Mouse (Mus musculus): Measurements from ENCODE around the gene Rpl18. TPM values are rescaled to one million over a fixed set of nuclear protein-coding genes. Genes with fewer than 3 reads are reported as not detected.

The Rpl18 gene
- polyA plus RNA-seq, 1 experiment from 2014 or later: 926 TPM

DNA sequence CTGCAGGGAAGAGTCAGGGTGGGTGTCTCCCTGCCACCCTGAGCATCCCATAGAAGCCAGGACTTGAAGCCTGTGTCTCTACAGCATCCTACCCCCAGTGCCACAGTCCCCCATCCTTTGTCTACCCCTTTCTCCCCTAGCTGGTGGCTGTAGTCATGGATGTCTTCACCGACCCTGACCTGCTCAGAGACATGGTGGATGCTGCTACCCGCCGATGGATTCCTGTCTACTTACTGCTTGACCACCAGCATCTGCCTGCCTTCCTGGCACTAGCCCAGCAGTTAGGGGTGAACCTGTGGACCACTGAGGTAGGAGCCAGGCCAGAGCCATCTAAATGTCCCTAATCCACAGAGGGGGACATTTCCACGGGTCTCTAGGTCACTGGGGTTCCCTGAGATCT, 8.0 kb downstream of the Rpl18 start:
- Histone ChIP-seq H3K4me1 (peaks cover 18% of the 10 kb centered on the region), H3K4me2 (replicated peaks) (no peak overlapping the region), H3K27me3 (no peaks in the 10 kb centered on the region), H3K27ac (no peak overlapping the region), H3K4me3 (no peak overlapping the region), H3K36me3 (peaks cover 82% of the 10 kb centered on the region), H3K9ac (no peak overlapping the region), H3K9me3 (no peaks in the 10 kb centered on the region)
- no peak for ATAC-seq (ENCODE audit: insufficient number of reproducible peaks, insufficient read depth, low FRiP score, low TSS enrichment)
- 92% methylated on average over 4 of the region's 4 CpGs for WGBS

DNA sequence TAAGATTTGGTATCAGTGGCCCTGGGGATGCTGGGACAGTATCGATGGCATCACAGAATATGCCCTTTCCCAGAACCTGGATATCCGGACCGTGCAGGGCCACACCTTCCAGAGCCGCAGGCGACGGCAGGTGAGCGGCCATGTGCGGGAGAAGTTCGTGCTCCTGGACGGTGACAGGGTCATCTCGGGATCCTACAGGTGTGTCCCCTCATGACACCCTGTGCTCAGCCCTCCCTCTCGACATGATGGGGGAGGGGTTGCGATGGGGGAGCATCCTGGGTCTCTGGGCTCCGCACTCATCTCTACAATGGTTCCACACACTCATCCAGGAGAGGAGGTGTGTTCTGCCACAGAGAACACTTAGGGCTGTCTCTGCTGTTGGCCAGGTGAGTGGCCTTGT, 8.5 kb downstream of the Rpl18 start:
- Histone ChIP-seq H3K36me3 (peaks cover 83% of the 10 kb centered on the region), H3K9me3 (no peaks in the 10 kb centered on the region), H3K27me3 (no peaks in the 10 kb centered on the region), H3K4me3 (no peak overlapping the region), H3K27ac (no peak overlapping the region), H3K4me1 (peaks cover 17% of the 10 kb centered on the region), H3K4me2 (replicated peaks) (no peak overlapping the region), H3K9ac (no peak overlapping the region)
- WGBS: 91% methylated on average over 14 of the region's 14 CpGs
- ATAC-seq (ENCODE audit: insufficient number of reproducible peaks, insufficient read depth, low FRiP score, low TSS enrichment): no peak

DNA sequence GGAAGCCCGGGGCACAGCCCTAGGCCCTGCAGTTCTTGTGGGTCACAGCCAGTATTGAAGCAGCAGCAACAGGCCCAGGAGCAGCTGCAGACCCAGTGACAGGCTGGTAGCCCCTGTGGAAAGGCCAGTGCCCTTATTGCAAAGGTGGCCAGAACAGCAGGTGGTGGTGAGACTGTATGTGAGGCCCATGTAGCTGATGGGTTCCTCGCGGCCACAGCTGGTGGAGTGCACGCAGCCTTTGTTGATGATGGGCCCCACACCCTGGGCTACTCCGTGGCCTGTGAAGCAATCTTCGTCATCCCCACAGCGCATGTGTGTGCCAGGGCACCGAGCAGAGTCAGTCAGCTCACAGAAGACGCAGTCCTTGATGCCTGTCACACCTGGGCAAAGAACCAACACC, 9.9 kb downstream of the Rpl18 start:
- no peak overlapping the region for H3K4me2 ChIP-seq (replicated peaks)
- ATAC-seq (ENCODE audit: insufficient number of reproducible peaks, insufficient read depth, low FRiP score, low TSS enrichment): no peak
- no peak overlapping the region for H3K27ac ChIP-seq
- H3K27me3 ChIP-seq: no peaks in the 10 kb centered on the region
- H3K9ac ChIP-seq: no peak overlapping the region
- no peak overlapping the region for H3K4me3 ChIP-seq
- H3K9me3 ChIP-seq: no peaks in the 10 kb centered on the region
- H3K4me1 ChIP-seq: peaks cover 4% of the 10 kb centered on the region; the same call in 1 of the 2 replicates
- WGBS: 91% methylated on average over 9 of the region's 9 CpGs
- H3K36me3 ChIP-seq: peaks cover 75% of the 10 kb centered on the region

DNA sequence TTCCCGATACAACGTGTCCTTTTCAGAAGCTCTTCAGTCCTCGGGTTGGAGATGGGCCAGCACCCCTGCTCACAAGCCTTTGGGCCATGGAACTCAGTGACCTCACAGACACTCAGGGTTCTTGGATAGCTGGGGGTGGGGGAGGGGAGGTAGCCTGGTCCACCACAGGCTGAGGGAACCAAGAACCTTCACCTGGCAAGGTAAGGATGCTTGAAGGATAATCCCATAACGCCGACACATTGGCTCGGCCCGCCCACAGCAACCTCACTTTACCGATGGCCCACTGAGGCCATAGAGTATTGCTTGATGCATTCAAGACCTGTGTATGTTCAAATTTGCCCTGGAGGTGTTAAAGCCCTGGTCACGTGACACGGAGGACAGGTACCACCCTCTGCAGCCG, 10.5 kb downstream of the Rpl18 start, which contains the start of gene Spaca4:
Gene Spaca4 (minus strand): TSS at position 101 of the 400 bp plus-strand sequence.
- Histone ChIP-seq H3K4me3 (no peak within 1 kb of the TSS), H3K9ac (no peak within 1 kb of the TSS), H3K4me1 (peaks cover 6% of the 10 kb centered on the region; the same call in 1 of the 2 replicates), H3K27ac (no peak within 1 kb of the TSS), H3K36me3 (peaks cover 69% of the 10 kb centered on the region), H3K27me3 (no peaks in the 10 kb centered on the region), H3K9me3 (no peaks in the 10 kb centered on the region), H3K4me2 (replicated peaks) (no peak within 1 kb of the TSS)
- 86% methylated on average over 11 of the region's 11 CpGs for WGBS
- ATAC-seq (ENCODE audit: insufficient number of reproducible peaks, insufficient read depth, low FRiP score, low TSS enrichment): no peak

DNA sequence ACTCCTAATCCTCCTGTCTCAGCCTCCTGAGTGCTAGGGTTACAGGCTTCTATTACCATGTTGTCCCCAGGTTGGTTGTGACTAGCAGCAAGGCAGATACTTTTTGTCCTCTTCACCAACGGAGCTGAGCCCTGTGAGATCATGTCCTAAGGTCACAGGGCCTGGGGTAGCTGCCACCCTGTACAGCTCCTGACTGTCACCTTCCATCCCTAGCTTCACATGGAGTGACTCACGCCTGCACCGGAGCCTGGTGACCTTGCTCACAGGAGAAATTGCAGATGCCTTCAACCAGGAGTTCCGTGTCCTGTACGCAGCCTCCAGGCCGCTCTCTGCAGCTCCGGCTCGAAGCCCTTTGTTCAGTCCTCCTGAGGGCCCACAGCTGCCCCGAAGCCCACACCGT, 11.2 kb downstream of the Rpl18 start:
- Histone ChIP-seq H3K27me3 (no peaks in the 10 kb centered on the region), H3K36me3 (peaks cover 62% of the 10 kb centered on the region), H3K27ac (no peak overlapping the region), H3K9ac (no peak overlapping the region), H3K4me2 (replicated peaks) (no peak overlapping the region), H3K4me1 (peaks cover 6% of the 10 kb centered on the region; the same call in 1 of the 2 replicates), H3K9me3 (no peaks in the 10 kb centered on the region), H3K4me3 (no peak overlapping the region)
- ATAC-seq (ENCODE audit: insufficient number of reproducible peaks, insufficient read depth, low FRiP score, low TSS enrichment): no peak
- 91% methylated on average over 10 of the region's 10 CpGs for WGBS

DNA sequence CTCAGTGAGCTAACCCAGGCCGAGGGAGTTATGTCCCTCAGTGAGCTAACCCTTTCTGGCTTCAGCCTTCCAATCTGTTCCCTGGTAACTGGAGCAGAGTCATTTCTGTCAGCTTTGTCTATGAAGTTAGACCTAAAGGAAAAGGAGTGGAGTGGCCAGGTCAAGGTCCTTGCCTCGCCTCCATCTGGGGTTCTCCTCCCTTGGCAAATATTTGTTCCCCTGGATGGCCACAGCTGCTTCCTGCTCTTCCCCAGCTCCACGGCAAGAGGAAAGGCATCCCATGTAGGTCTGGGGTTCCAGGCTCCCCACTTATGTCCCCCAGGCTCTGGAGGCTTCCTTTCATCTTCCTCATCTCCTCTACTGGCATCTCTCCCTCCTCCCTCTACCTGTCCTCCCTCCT, 12.4 kb downstream of the Rpl18 start:
- H3K4me2 ChIP-seq (replicated peaks): no peak overlapping the region
- H3K27me3 ChIP-seq: no peaks in the 10 kb centered on the region
- 84% methylated on average over 3 of the region's 3 CpGs for WGBS
- no peak for ATAC-seq (ENCODE audit: insufficient number of reproducible peaks, insufficient read depth, low FRiP score, low TSS enrichment)
- no peak overlapping the region for H3K27ac ChIP-seq
- no peak overlapping the region for H3K4me3 ChIP-seq
- no peaks in the 10 kb centered on the region for H3K9me3 ChIP-seq
- peaks cover 6% of the 10 kb centered on the region; the same call in 1 of the 2 replicates for H3K4me1 ChIP-seq
- H3K36me3 ChIP-seq: peaks cover 50% of the 10 kb centered on the region
- H3K9ac ChIP-seq: no peak overlapping the region

DNA sequence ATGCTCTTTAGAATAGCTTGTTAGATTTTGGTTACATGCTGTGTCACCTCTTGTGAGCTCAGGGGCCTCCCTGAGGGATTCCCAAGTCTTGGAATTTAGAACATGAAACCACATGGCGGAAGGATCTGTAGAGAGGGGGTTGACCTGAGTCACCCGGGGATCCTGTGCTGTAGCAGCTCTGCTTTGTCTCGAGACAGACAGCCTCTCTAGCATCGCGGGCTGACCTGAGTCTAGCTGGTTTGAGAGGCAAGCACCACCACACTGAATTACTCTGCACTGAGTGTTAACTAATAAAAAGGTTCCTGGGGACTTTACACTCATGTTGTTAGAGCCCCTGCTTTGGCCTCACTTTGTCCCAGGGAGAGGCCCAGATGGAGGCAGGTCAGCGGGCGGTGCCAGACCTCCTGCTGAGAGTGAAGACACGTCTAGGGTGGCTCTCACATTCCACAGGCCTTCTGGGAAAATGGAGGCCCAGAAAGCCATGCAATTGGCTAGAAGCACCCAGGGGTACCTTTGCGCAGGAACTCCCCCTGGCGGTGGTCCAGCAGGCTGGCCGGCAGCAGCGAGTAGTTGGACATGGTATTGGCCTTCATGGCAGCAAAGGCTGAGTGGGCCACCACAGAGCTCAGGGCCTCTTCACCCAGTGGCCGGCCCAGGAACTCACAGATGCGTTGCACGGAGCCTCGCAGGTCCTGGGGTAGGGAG, 15.6 kb downstream of the Rpl18 start:
- H3K9ac ChIP-seq: no peak overlapping the region
- ATAC-seq (ENCODE audit: insufficient number of reproducible peaks, insufficient read depth, low FRiP score, low TSS enrichment): no peak
- H3K36me3 ChIP-seq: peaks cover 20% of the 10 kb centered on the region
- no peaks in the 10 kb centered on the region for H3K27me3 ChIP-seq
- no peak overlapping the region for H3K4me2 ChIP-seq (replicated peaks)
- no peak overlapping the region for H3K27ac ChIP-seq
- H3K9me3 ChIP-seq: no peaks in the 10 kb centered on the region
- WGBS: 15% methylated on average over 16 of the region's 16 CpGs
- peaks cover 6% of the 10 kb centered on the region; the same call in 1 of the 2 replicates for H3K4me1 ChIP-seq
- H3K4me3 ChIP-seq: no peak overlapping the region

DNA sequence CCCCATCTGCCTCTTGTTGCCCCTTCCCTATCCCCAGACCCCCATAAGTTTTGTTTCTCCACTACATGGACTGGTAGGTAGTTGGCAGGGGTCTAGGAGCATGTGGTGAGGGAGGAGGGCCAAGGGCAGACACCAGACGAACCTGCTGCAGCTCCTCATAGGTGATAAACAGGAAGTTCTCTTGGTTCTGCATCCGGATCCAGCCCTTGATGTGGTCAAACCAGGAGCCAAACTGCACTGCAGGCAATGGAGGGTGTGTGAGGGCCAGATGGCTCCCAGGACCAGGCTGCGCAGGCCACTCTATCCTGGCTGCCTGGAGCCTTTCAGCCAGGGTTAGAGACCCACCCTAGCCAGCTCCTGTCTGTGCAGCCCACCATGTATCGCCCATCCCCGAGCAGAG, 18.2 kb downstream of the Rpl18 start:
- H3K4me3 ChIP-seq: no peak overlapping the region
- no peak overlapping the region for H3K4me2 ChIP-seq (replicated peaks)
- no peaks in the 10 kb centered on the region for H3K9me3 ChIP-seq
- no peaks in the 10 kb centered on the region for H3K27me3 ChIP-seq
- H3K27ac ChIP-seq: no peak overlapping the region
- H3K4me1 ChIP-seq: peaks cover 6% of the 10 kb centered on the region; the same call in 1 of the 2 replicates
- H3K36me3 ChIP-seq: peaks cover 4% of the 10 kb centered on the region
- WGBS: 84% methylated on average over 5 of the region's 5 CpGs
- no peak for ATAC-seq (ENCODE audit: insufficient number of reproducible peaks, insufficient read depth, low FRiP score, low TSS enrichment)
- no peak overlapping the region for H3K9ac ChIP-seq

DNA sequence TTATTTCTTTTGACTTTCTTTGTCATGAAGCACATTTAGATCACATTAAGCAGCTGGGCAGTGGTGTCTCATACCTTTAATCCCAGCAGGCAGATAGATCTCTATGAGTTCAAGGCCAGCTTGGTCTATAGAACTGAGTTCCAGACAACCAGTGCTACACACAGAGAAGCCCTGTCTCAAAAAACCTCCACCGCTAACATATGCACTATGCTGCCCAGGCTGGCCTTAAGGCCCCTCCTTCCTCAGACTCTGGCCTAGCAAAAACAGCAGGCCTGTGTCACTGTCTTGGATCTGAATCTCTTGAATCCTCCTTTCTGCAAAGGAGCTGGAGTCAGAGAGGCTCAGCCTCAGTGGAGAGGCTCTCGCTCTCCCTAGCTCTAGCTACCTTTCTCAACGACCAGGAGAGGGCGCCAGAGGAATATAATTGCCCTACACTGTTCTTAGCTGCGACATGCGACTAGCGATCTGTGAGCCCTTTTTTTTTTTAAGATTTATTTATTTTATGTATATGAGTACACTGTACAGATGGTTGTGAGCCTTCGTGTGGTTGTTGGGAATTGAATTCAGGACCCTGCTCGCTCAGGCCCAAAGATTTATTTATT, 24.0 kb downstream of the Rpl18 start:
- 8% methylated on average over 9 of the region's 9 CpGs for WGBS

DNA sequence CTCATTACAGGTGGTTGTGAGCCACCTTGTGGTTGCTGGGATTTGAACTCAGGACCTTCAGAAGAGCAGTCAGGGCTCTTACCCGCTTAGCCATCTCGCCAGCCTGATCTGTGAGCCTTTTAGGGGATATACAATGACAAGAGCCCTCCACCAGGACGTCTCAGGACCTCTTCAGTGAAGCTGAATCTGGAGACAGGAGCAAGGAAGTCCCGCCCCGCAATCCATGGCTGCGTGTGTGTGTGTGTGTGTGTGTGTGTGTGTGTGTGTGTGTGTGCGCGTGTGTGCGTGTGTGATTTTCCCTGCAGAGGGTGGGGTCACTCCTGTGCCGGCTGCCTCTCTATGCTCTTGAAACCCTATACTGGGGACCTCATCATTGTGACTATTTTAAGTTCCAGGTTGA, 24.6 kb downstream of the Rpl18 start:
- Histone ChIP-seq H3K27ac (no peak overlapping the region), H3K36me3 (no peaks in the 10 kb centered on the region), H3K9ac (no peak overlapping the region), H3K4me2 (replicated peaks) (no peak overlapping the region), H3K4me1 (no peaks in the 10 kb centered on the region), H3K9me3 (no peaks in the 10 kb centered on the region), H3K4me3 (no peak overlapping the region), H3K27me3 (no peaks in the 10 kb centered on the region)
- no peak for ATAC-seq (ENCODE audit: insufficient number of reproducible peaks, insufficient read depth, low FRiP score, low TSS enrichment)
- 56% methylated on average over 10 of the region's 10 CpGs for WGBS

More for the DNA sequence above, 24.0 kb downstream of the Rpl18 start:
- no peak overlapping the region for H3K4me2 ChIP-seq (replicated peaks)
- H3K9me3 ChIP-seq: no peaks in the 10 kb centered on the region
- H3K4me1 ChIP-seq: no peaks in the 10 kb centered on the region
- H3K27ac ChIP-seq: no peak overlapping the region
- no peak overlapping the region for H3K9ac ChIP-seq
- ATAC-seq (ENCODE audit: insufficient number of reproducible peaks, insufficient read depth, low FRiP score, low TSS enrichment): peak; percentile 73
- no peak overlapping the region for H3K4me3 ChIP-seq
- H3K36me3 ChIP-seq: no peaks in the 10 kb centered on the region
- H3K27me3 ChIP-seq: no peaks in the 10 kb centered on the region

DNA sequence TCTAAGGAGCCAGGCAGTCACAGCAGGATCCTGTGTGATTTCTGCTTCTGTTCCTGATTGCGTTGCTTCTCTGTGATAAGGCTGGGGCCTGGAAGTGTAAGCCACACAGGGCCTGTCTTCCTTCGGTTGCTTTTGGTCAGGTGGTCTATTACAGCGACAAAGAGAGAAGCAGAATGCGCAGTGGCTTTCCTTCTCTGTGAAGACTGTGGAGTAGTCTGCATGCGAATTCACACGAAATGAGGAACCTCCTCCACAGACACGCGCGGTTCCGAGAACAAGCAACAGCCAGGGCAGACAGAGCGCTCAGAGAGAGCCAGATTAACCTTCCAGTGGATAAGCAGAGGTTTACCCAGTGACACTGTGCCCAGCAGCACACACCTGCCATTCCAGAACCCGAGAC, 26.1 kb downstream of the Rpl18 start:
- H3K9ac ChIP-seq: no peak overlapping the region
- no peaks in the 10 kb centered on the region for H3K36me3 ChIP-seq
- H3K4me2 ChIP-seq (replicated peaks): peak overlapping the region; percentile 42; the same call in 1 of the 2 replicates
- WGBS: 85% methylated on average over 12 of the region's 12 CpGs
- no peak overlapping the region for H3K4me3 ChIP-seq
- H3K4me1 ChIP-seq: no peaks in the 10 kb centered on the region
- no peak overlapping the region for H3K27ac ChIP-seq
- H3K27me3 ChIP-seq: no peaks in the 10 kb centered on the region
- H3K9me3 ChIP-seq: no peaks in the 10 kb centered on the region
- no peak for ATAC-seq (ENCODE audit: insufficient number of reproducible peaks, insufficient read depth, low FRiP score, low TSS enrichment)

DNA sequence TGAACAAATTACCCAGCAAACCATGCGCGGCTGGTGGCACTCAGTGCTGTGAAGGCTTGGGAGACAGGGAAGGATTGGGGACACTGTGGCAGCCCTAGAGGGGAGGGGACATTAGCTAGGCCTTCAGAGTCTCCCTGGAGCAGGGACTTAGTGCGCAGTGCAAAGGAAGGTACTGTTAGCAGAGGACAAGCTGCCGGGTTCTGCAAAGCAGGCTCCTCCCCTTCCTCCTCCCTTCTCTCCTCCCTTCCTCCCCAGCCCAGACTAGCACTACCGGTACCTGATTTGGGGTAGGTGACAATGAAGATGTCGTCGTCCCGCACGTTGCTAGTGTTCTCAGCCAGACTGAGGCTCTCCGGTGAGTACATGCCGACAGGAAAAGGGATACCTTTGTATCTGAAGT, 26.5 kb downstream of the Rpl18 start:
- H3K27ac ChIP-seq: no peak overlapping the region
- peak overlapping the region; percentile 24 for H3K4me3 ChIP-seq
- no peak overlapping the region for H3K9ac ChIP-seq
- H3K27me3 ChIP-seq: no peaks in the 10 kb centered on the region
- H3K4me1 ChIP-seq: no peaks in the 10 kb centered on the region
- H3K36me3 ChIP-seq: no peaks in the 10 kb centered on the region
- peaks cover 2% of the 10 kb centered on the region; the same call in 1 of the 2 replicates for H3K9me3 ChIP-seq
- WGBS: 34% methylated on average over 11 of the region's 11 CpGs
- ATAC-seq (ENCODE audit: insufficient number of reproducible peaks, insufficient read depth, low FRiP score, low TSS enrichment): no peak
- H3K4me2 ChIP-seq (replicated peaks): peak overlapping the region; percentile 42

Data from embryonic facial prominence, embryonic 12.5 days (tissue).